Mouse (Mus musculus) layer of hippocampus, adult 8-10 months (tissue): ENCODE data around the gene Arhgef40. TPM values are rescaled to one million over a fixed set of nuclear protein-coding genes. Genes with fewer than 3 reads are reported as not detected.

Source experiments
- DNase-seq, 2 experiments: peaks; one replicate each; pipeline ENCODE4 v3.0.0; 2022; ENCODE audit warnings: low spot score in 2 of 2
- total RNA-seq, 4 experiments: library from RNA; stranded (reverse); gene quantifications; 2 replicates each; pipeline ENCODE4 v1.2.4; 2022

Arhgef40 gene
- total RNA-seq = 10 to 100 TPM; 30.3 to 40.9 (median 34.5) TPM

GRCm38 (mm10) chr14:51984247-51985231, at the start of gene Arhgef40:
Arhgef40 (plus strand) TSS chr14:51984719.
- no peak for DNase-seq

GRCm38 (mm10) chr14:51939005-51939404, 45.5 kb upstream of the Arhgef40 start:
- DNase-seq = no peak

- DNase-seq = no peak
Observed at GRCm38 (mm10) chr14:51940944-51941560, 43.5 kb upstream of the Arhgef40 start.

- DNase-seq = no peak
Observed at GRCm38 (mm10) chr14:51941577-51941976, 42.9 kb upstream of the Arhgef40 start.

GRCm38 (mm10) chr14:51942236-51942635, 42.3 kb upstream of the Arhgef40 start:
- no peak for DNase-seq

- no peak for DNase-seq
Observed at GRCm38 (mm10) chr14:51943336-51943735, 41.2 kb upstream of the Arhgef40 start.

GRCm38 (mm10) chr14:51960316-51960715, 24.2 kb upstream of the Arhgef40 start:
- no peak for DNase-seq

- DNase-seq = no peak
Observed at GRCm38 (mm10) chr14:51967400-51967799, 17.1 kb upstream of the Arhgef40 start.

GRCm38 (mm10) chr14:51979252-51979651, 5.3 kb upstream of the Arhgef40 start:
- DNase-seq = no peak

GRCm38 (mm10) chr14:51983251-51983650, 1.3 kb upstream of the Arhgef40 start:
- no peak for DNase-seq

- no peak for DNase-seq
Observed at GRCm38 (mm10) chr14:51983855-51984246, 668 bp upstream of the Arhgef40 start.

- no peak for DNase-seq
Observed at GRCm38 (mm10) chr14:51985301-51986152, 1.0 kb downstream of the Arhgef40 start.

- no peak for DNase-seq
Observed at GRCm38 (mm10) chr14:51986153-51986505, 1.6 kb downstream of the Arhgef40 start.

- no peak for DNase-seq
Observed at GRCm38 (mm10) chr14:51987177-51987576, 2.7 kb downstream of the Arhgef40 start.

GRCm38 (mm10) chr14:51988731-51989130, 4.2 kb downstream of the Arhgef40 start:
- no peak for DNase-seq

GRCm38 (mm10) chr14:51989461-51989970, 5.0 kb downstream of the Arhgef40 start:
- DNase-seq = no peak

- no peak for DNase-seq
Observed at GRCm38 (mm10) chr14:51994453-51994852, 9.9 kb downstream of the Arhgef40 start.

- no peak for DNase-seq
Observed at GRCm38 (mm10) chr14:51995219-51995871, 10.8 kb downstream of the Arhgef40 start.

- no peak for DNase-seq
Observed at GRCm38 (mm10) chr14:51996231-51996841, 11.8 kb downstream of the Arhgef40 start.

GRCm38 (mm10) chr14:51996866-51997265, 12.3 kb downstream of the Arhgef40 start:
- no peak for DNase-seq
